Mouse (Mus musculus) C2C12 (cell line): ENCODE results near the gene Ranbp3l.

Source experiments
- CTCF ChIP-seq: IDR thresholded peaks from one replicate; pipeline ENCODE4 v1.5.1; 2011; ENCODE audit not compliant: control insufficient read depth, insufficient read depth, insufficient read length
- FOSL1 ChIP-seq: IDR thresholded peaks from one replicate; pipeline ENCODE4 v1.8.0; 2011; ENCODE audit warnings: mild to moderate bottlenecking, low read length; ENCODE audit not compliant: poor library complexity, insufficient read depth, severe bottlenecking
- MYOD1 ChIP-seq: IDR thresholded peaks from one replicate; pipeline ENCODE4 v1.6.1; 2011; ENCODE audit warnings: low read depth; ENCODE audit not compliant: control insufficient read depth, insufficient read length
- MYOG ChIP-seq: IDR thresholded peaks from one replicate; pipeline ENCODE4 v1.6.1; 2011; ENCODE audit not compliant: control insufficient read depth, insufficient read length; ENCODE audit errors: extremely low read depth
- USF1 ChIP-seq: IDR thresholded peaks from one replicate; pipeline ENCODE4 v1.6.1; 2011; ENCODE audit warnings: low read depth, mild to moderate bottlenecking, control low read depth, moderate library complexity

DNA sequence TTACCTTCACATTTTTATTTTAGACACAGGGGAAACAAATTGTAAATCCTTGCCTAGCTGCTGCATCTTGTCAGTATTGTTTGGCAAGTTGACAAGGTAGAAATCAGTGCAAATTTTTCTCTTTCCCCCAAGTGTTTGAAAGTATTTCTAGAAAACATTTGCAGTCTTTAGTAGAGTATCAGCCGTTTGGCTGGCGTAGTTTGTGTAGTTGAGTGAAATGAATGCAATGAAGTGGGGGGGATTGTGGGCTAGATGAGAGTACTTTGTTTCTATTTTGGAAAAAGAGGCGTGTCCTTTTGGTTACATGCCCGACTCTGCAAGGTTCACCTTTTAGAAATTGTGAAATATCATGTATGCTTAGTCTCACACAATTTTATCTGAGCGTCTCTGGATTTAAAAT, 104.9 kb downstream of the Ranbp3l start:
- TF ChIP-seq USF1 = no peak
- no peak for TF ChIP-seq CTCF
- no peak for TF ChIP-seq MYOD1
- TF ChIP-seq MYOG = no peak
- no peak for TF ChIP-seq FOSL1
